13 mouse cellular contexts compared by ENCODE assay signal in genomic region chr7:145332376-145333041, GRCm38 (mm10). TPM values are rescaled to one million over a fixed set of nuclear protein-coding genes. Genes with fewer than 3 reads are reported as not detected.
A peak's percentile ranks its signal among the peaks of the same experiment; 100 is the strongest.
DNase-seq lines count a peak whose midpoint lies in the region; ATAC-seq and TF ChIP-seq lines count a peak whose summit lies in the region.
"Had no signal": no experiment of that assay in that cellular context is flagged by ENCODE, and none has a peak within 500 bp of the region (broad histone marks: within the 10 kb centered on the region; RNA-seq: fewer than 3 reads in every experiment).

No protein-coding gene starts in this region.

- no peak overlapping the region for H3K27ac ChIP-seq in heart, embryonic 16.5 days (ENCODE audit: low read length)
- peak overlapping the region; percentile 51 for H3K27ac ChIP-seq in embryonic facial prominence, embryonic 15.5 days (replicated peaks)
- H3K27ac ChIP-seq in limb, embryonic 14.5 days (replicated peaks; ENCODE audit: low read depth, low read length) = peak overlapping the region; percentile 68
- H3K27ac ChIP-seq: left cerebral cortex, adult 2 months; midbrain, embryonic 13.5 days had no signal

- no peak for TF ChIP-seq CTCF in brain, embryonic 14.5 days (IDR thresholded peaks at IDR 0.05; ENCODE audit: borderline replicate concordance, extremely low read depth, insufficient read depth, insufficient read length)

- no peak for TF ChIP-seq POLR2A in brain, embryonic 14.5 days (IDR thresholded peaks at IDR 0.05; ENCODE audit: borderline replicate concordance, extremely low read depth, insufficient read depth, insufficient read length, poor library complexity, severe bottlenecking)
- TF ChIP-seq POLR2A in limb, embryonic 14.5 days (IDR thresholded peaks at IDR 0.05; ENCODE audit: borderline replicate concordance, extremely low read depth, insufficient read depth, insufficient read length) = no peak

- no peak overlapping the region for H3K4me2 ChIP-seq in heart, embryonic 16.5 days (ENCODE audit: low read depth, low read length)
- H3K4me2 ChIP-seq in embryonic facial prominence, embryonic 15.5 days (replicated peaks) = no peak overlapping the region
- no peak overlapping the region for H3K4me2 ChIP-seq in limb, embryonic 14.5 days (replicated peaks; ENCODE audit: low read depth, low read length, severe bottlenecking)
- H3K4me2 ChIP-seq: midbrain, embryonic 13.5 days had no signal

- H3K4me3 ChIP-seq in heart, embryonic 16.5 days (ENCODE audit: low read length) = no peak overlapping the region
- H3K4me3 ChIP-seq in embryonic facial prominence, embryonic 15.5 days (replicated peaks) = no peak overlapping the region
- no peak overlapping the region for H3K4me3 ChIP-seq in limb, embryonic 14.5 days (replicated peaks; ENCODE audit: low read length)
- H3K4me3 ChIP-seq: left cerebral cortex, adult 2 months; midbrain, embryonic 13.5 days had no signal

- no peaks in the 10 kb centered on the region for H3K27me3 ChIP-seq in heart, embryonic 16.5 days (ENCODE audit: control insufficient read depth, insufficient read depth, low read length)
- H3K27me3 ChIP-seq in embryonic facial prominence, embryonic 15.5 days = no peaks in the 10 kb centered on the region
- no peaks in the 10 kb centered on the region for H3K27me3 ChIP-seq in limb, embryonic 14.5 days (ENCODE audit: control insufficient read depth, insufficient read depth, low read length)
- H3K27me3 ChIP-seq: midbrain, embryonic 13.5 days had no signal

- no peak for DNase-seq in heart, adult 8-10 months (ENCODE audit: low spot score)
- peak; percentile 46 for DNase-seq in brain, embryonic 14.5 days (ENCODE audit: low read depth)
- DNase-seq in limb, embryonic 14.5 days (ENCODE audit: low spot score) = peak; percentile 93
- no peak for DNase-seq in embryo, embryonic 9.5 days (ENCODE audit: extremely low spot score)
- no peak for DNase-seq in c-Kit-positive CD71-positive TER-119-positive erythroid progenitor cells, embryonic 14.5 days (ENCODE audit: low spot score)
- DNase-seq: adrenal gland, adult 8-10 months; heart, postnatal 14 days; thymus, adult 18-20 months had no signal

- H3K36me3 ChIP-seq in heart, embryonic 16.5 days (ENCODE audit: control insufficient read depth, insufficient read depth) = no peaks in the 10 kb centered on the region
- no peaks in the 10 kb centered on the region for H3K36me3 ChIP-seq in embryonic facial prominence, embryonic 15.5 days
- no peaks in the 10 kb centered on the region for H3K36me3 ChIP-seq in limb, embryonic 14.5 days (ENCODE audit: control insufficient read depth, insufficient read depth, low read length)
- H3K36me3 ChIP-seq: midbrain, embryonic 13.5 days had no signal

- no peaks in the 10 kb centered on the region for H3K9me3 ChIP-seq in heart, embryonic 16.5 days (replicated peaks; ENCODE audit: control insufficient read depth, low read length)
- no peaks in the 10 kb centered on the region for H3K9me3 ChIP-seq in embryonic facial prominence, embryonic 15.5 days (replicated peaks)
- H3K9me3 ChIP-seq in limb, embryonic 14.5 days (ENCODE audit: control insufficient read depth, low read length) = no peaks in the 10 kb centered on the region
- H3K9me3 ChIP-seq: midbrain, embryonic 13.5 days had no signal

- ATAC-seq in heart, embryonic 16.5 days (replicated peaks; ENCODE audit: extremely low read depth, insufficient read depth, low FRiP score) = peak; percentile 59; the same call in 1 of the 2 replicates
- ATAC-seq in embryonic facial prominence, embryonic 15.5 days (ENCODE audit: insufficient number of reproducible peaks, low FRiP score, low TSS enrichment, low read depth) = peak; percentile 47
- ATAC-seq in limb, embryonic 14.5 days (ENCODE audit: low FRiP score, low read depth) = peak; percentile 58
- ATAC-seq in inflammation-experienced regulatory T-cells, adult 6 months = no peak
- ATAC-seq: midbrain, embryonic 13.5 days had no signal

- 17% methylated on average over 1 of the region's 1 CpGs for WGBS in heart, embryonic 16.5 days
- WGBS in embryonic facial prominence, embryonic 15.5 days = 18% methylated on average over 1 of the region's 1 CpGs
- WGBS in limb, embryonic 14.5 days = 10% methylated on average over 1 of the region's 1 CpGs

- peaks cover 14% of the 10 kb centered on the region for H3K4me1 ChIP-seq in heart, embryonic 16.5 days (ENCODE audit: control insufficient read depth, insufficient read depth, low read length)
- H3K4me1 ChIP-seq in embryonic facial prominence, embryonic 15.5 days = peaks cover 46% of the 10 kb centered on the region
- peaks cover 50% of the 10 kb centered on the region for H3K4me1 ChIP-seq in limb, embryonic 14.5 days (ENCODE audit: control insufficient read depth, insufficient read depth, low read length)

- no peak overlapping the region for H3K9ac ChIP-seq in heart, embryonic 16.5 days (ENCODE audit: low read length)
- no peak overlapping the region for H3K9ac ChIP-seq in embryonic facial prominence, embryonic 15.5 days
- H3K9ac ChIP-seq in limb, embryonic 14.5 days (ENCODE audit: low read depth, low read length, severe bottlenecking) = no peak overlapping the region
- H3K9ac ChIP-seq: midbrain, embryonic 13.5 days had no signal

RNA-seq across cellular contexts. Expression of gene Mrgprd, which starts 17.9 kb away (rescaled TPM):
- polyA plus RNA-seq in heart, embryonic 16.5 days (2015; fragmentation: Nextera tagmentation; extraction: Ambion mirVana) = not detected in 2 replicates
- not detected for total RNA-seq in heart, adult 8-10 months (2022)
- not detected in 2 replicates for polyA plus RNA-seq in brain, embryonic 14.5 days (2012; rRNA removed)
- polyA plus RNA-seq in embryonic facial prominence, embryonic 15.5 days (2015; fragmentation: Nextera tagmentation; extraction: Ambion mirVana) = not detected in 2 replicates
- polyA plus RNA-seq in limb, embryonic 14.5 days (2012; rRNA removed) = not detected in 2 replicates
- polyA plus RNA-seq in limb, embryonic 14.5 days (2014; fragmentation: Nextera tagmentation; extraction: Ambion mirVana) = not detected in 2 replicates
- not detected for polyA plus RNA-seq in inflammation-experienced regulatory T-cells, adult 6 months (2017; shearing (Covaris generic))
- total RNA-seq: adrenal gland, adult 8-10 months; heart, postnatal 14 days; left cerebral cortex, adult 2 months had no signal
- polyA plus RNA-seq: midbrain, embryonic 13.5 days had no signal

RNA-seq across cellular contexts. Expression of gene Mrgprf, which starts 31.9 kb away (rescaled TPM):
- 1.6 and 2.2 TPM in 2 replicates for polyA plus RNA-seq in heart, embryonic 16.5 days (2015; fragmentation: Nextera tagmentation; extraction: Ambion mirVana)
- 1 to 10 TPM; 1.7 to 2.9 (median 2.5) TPM for total RNA-seq in heart, adult 8-10 months (2022)
- polyA plus RNA-seq in brain, embryonic 14.5 days (2012; rRNA removed) = 3.9 and 4.7 TPM in 2 replicates
- 8.1 and 10.1 TPM in 2 replicates for polyA plus RNA-seq in embryonic facial prominence, embryonic 15.5 days (2015; fragmentation: Nextera tagmentation; extraction: Ambion mirVana)
- 8.4 and 10.8 TPM in 2 replicates for polyA plus RNA-seq in limb, embryonic 14.5 days (2012; rRNA removed)
- 6.0 and 7.0 TPM in 2 replicates for polyA plus RNA-seq in limb, embryonic 14.5 days (2014; fragmentation: Nextera tagmentation; extraction: Ambion mirVana)
- polyA plus RNA-seq in inflammation-experienced regulatory T-cells, adult 6 months (2017; shearing (Covaris generic)) = not detected

RNA-seq across cellular contexts. Expression of gene Tpcn2, which starts 48.7 kb away (rescaled TPM):
- polyA plus RNA-seq in heart, embryonic 16.5 days (2015; fragmentation: Nextera tagmentation; extraction: Ambion mirVana) = 5.4 and 5.5 TPM in 2 replicates
- total RNA-seq in heart, adult 8-10 months (2022) = 1 to 10 TPM; 1.7 to 4.7 (median 2.5) TPM
- 10.5 and 13.4 TPM in 2 replicates for polyA plus RNA-seq in brain, embryonic 14.5 days (2012; rRNA removed)
- 12.2 and 12.3 TPM in 2 replicates for polyA plus RNA-seq in embryonic facial prominence, embryonic 15.5 days (2015; fragmentation: Nextera tagmentation; extraction: Ambion mirVana)
- polyA plus RNA-seq in limb, embryonic 14.5 days (2012; rRNA removed) = 44.0 and 59.1 TPM in 2 replicates
- 4.7 and 5.1 TPM in 2 replicates for polyA plus RNA-seq in limb, embryonic 14.5 days (2014; fragmentation: Nextera tagmentation; extraction: Ambion mirVana)
- 1 to 10 TPM; 6.9 to 7.6 (median 7.6) TPM for polyA plus RNA-seq in inflammation-experienced regulatory T-cells, adult 6 months (2017; shearing (Covaris generic))

Comparison
In these comparisons a context has a peak if more than half of its experiments do, and no peak if none do; other contexts are left out.
1. DNase-seq: peak in brain, embryonic 14.5 days (single experiment) and limb, embryonic 14.5 days (single experiment); none in heart, adult 8-10 months (single experiment), embryo, embryonic 9.5 days (single experiment) and c-Kit-positive CD71-positive TER-119-positive erythroid progenitor cells, embryonic 14.5 days (single experiment).